Mouse (Mus musculus): ENCODE results near the gene Nme8.

Gene Nme8

DNA sequence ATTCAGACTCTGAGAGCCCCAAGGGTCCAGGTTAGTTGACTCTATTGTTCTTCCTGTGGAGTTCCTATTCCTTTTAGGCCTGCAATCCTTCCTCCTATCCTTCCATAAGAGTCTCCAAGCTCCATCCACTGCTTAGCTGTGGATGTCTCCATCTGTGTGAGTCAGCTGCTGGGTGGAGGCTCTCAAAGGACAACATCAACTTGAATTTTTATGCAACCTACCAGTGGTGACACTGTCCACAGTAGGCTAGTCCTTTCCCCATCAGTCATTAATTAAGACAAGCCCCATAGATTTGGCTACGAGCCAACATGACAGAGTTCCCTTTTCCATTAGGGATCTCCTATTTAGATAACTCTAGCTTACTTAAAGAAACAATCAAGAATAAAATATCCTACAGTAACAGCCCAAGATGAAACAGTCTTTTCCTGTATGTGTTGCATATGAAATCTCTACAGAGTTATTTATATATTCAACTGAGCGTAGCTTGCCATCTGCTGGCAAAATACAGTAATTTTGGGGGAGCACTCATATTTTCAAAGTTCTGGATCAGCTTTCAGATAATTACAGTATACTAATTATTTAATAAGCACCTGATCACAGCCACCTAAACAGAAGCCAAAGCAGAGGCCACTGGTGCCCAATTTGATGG lies 57.3 kb downstream of the Nme8 start:
- DNase-seq = no peak

DNA sequence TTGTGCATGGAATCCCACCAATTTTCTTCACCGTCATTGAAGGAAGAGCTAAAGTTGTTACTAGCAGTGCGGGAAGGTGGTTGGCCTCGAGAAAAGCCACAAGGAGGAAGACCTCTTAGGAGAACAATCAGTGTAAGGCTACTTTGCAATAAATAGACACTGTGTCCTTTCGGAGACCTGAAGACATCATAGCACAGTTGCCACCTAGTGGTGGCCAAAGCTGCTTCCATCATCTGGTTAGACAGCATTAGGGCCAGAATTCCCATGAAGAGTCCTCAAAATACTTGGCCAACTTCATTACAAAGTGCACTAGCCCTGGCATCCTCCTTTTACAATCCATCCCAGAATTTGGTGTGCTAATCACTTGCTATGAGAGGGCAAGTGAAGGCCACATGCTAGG lies 61.5 kb downstream of the Nme8 start:
- no peak for DNase-seq

DNA sequence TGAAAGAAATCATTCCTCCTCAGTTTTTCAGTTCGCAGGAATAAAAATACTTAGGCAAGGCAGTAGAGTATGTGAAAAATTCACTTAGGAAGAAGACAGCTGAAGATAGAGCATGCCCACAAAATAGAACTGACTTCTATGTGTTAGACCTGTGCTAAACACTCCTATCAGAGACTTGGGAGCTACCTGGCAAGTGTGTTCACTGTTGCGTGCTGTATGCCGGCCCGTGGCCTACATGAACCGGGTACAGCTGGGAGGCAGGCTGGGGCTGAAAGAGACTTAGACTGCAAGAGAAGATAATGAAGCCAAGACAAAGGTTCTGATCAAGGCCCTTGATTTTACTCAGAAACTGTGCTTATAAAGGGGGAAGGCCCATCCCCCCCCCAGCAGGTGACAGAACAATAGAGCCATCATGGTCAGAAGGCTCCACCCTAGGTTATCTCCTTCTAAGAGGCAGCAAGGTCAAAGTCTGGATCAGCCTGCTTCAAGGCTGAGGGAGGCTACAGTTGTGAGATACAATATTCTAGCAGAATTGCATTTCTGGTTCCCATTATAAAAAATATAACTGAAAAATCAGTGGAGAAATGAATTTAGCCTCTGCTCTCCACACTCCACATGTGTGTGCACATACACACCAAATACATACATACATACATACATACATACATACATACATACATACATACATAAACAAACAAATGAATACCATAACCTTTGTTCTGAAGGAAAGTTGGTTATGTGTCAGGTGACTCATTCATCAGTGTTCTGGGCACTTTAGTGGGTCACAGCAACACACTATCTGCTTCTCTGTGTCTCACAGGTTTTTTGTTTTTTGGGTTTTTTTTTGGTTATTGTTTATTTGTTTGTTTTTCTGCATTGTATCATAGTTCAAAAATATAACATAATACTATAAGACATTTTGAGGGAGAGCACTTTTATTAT lies 66.6 kb downstream of the Nme8 start:
- no peak for DNase-seq

DNA sequence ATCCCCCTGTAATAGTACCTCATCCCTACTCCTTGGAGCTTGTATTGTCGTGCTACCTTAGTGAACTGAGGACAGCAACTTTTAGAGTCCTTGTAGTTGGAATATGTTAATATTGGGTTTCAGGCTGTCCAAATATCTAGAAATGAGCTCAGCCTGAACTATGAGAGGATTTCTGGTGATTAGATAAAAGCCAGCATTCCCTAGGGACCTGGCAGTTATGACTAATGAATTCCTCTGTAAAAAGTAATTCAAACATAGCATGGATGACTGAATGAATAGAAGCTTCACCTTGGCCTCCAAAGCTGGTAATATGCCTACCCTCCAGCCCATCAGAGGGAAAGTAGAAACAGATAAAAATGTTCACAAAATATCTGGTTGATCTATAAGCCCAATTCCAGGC lies 71.1 kb downstream of the Nme8 start:
- no peak for DNase-seq

DNA sequence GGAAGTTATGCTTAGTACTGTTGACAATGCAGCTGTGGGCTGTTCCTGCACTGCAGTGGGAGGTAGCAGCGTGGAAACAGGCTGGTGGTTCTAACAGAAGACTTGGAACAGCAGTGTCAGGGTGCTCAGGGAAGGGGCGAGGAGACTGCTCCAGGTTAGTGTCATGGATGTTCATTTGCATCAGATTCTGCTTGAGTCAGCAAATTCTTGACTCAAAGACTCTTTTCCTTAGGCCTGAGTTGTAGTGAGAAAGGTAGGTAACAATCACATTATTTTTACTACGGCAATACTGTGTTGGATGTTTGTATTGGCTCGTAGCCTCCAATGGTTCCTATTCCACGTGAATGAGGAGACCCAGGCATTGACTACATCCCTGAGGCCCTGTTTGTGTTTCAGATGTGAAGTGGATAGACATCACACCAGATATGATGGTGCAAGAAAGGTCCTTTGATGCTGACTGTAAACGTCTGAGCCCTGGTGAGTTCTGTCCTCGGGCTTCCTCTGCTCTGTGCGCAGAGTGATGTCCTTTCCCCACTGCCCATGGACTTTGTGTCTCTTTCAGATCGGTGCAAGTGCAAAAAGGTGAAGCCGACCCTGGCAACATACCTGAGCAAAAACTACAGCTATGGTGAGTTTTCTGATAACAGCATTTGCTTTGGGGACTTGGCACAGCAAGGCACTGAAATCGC lies 72.8 kb downstream of the Nme8 start:
- no peak for DNase-seq

DNA sequence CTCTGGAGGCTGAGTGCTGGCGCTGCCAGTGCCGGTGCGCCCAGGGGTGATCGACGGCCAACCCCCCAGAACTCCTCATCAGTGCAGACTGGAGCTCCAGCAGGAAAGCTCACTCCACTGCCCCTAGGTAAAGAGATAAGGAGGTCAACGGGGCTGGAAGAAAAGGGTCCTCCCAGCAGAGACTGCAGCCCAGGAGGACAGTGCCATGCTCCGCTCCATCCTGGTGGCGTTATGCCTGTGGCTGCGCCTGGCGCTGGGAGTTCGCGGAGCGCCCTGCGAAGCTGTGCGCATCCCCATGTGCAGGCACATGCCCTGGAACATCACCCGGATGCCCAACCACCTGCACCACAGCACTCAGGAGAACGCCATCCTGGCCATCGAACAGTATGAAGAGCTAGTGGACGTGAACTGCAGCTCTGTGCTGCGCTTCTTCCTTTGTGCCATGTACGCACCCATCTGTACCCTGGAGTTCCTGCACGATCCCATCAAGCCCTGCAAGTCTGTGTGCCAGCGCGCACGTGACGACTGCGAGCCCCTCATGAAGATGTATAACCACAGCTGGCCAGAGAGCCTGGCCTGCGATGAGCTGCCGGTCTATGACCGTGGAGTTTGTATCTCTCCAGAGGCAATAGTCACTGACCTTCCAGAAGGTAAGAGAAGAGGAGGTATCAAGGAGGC lies 74.2 kb downstream of the Nme8 start:
- no peak for DNase-seq

DNA sequence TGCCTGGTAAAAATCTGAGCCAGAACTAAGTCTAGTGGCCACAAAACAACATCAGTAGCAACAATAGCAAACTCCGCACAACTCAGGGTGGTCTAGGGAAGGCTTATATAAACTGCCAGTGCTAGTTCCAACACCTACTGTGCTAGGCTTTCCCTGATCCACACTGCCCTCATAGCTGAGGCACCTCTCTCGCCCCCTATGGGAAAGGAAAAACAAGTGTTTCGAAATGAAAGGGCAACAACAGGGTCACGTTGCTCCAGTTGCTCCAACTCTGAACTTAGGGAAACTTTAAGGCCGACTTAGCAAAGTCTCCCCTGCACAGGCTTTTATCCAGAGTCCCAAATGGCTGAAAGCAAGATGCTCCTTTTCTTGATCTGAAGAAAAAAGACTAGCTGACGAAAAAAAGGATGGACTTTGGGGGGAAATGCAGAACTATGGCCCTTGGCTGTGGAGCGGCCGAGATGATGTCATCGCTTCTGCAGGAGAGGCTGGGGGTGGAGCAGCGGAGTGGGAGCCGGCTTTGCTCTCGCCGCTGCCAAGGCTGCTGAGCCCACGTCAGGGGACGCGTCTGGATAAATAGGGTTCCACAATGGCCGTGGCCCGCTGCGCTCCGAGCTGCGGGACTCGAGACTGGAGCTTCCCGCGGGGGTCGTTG lies 74.9 kb downstream of the Nme8 start, which contains the start of gene Sfrp4:
Gene Sfrp4, plus strand, starts transcription at position 532 of the 655 bp plus-strand sequence.
- no peak for DNase-seq

DNA sequence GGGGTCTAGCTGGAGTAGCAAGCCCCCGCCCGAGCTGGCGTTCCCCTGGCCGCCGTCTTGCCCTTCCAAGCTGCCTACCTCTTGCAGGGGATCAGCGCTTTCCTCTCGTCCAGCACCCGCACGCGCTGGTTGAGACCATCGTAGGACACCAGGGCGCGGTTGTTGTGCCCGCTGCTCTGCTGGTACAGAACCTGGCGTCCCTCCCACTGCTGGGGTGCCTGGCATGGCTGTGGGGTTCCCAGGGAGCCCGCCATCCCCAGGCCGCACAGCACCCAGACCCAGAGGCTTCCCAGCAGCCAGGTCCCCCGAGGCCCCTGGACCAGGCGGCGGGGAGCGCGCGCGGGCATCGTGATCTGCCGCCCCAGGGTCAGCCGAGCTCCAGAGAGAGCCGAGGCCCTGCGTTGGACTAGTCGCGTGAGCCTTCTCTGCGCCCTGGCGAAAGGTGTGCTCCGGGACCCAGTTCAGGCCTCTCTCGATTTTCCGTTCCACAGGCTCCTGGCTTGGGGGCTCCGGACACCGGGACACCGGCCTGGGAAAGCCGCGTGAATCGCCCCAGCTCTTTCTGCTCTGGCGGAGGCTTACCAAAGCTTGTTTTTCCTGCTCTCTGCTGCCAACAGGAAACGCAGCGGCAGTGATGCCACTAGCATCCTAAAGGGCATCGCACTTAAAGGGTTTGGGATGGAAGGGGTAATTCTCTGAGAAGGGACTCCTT lies 78.2 kb downstream of the Nme8 start, which contains the start of gene Epdr1:
Gene Epdr1, minus strand, starts transcription at position 712 of the 712 bp plus-strand sequence.
- DNase-seq = peak; percentile 9 to 15

DNA sequence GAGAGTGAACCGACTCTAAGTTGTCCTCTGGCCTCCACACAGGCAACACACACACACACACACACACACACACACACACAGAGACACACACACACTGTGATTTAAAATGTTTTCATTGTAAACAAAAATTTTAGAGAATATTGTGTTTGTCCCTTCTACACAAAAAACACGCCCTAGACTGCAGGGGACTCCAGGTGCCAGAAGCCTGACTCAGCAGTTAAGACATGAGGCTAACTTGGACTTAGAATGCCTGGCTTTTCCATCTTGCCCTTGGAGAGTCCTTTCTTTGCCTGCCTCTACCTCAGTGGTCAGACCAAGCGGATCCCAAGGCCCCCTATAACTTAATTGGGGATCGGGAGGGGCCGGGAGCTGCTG lies 78.8 kb downstream of the Nme8 start:
- DNase-seq = no peak

DNA sequence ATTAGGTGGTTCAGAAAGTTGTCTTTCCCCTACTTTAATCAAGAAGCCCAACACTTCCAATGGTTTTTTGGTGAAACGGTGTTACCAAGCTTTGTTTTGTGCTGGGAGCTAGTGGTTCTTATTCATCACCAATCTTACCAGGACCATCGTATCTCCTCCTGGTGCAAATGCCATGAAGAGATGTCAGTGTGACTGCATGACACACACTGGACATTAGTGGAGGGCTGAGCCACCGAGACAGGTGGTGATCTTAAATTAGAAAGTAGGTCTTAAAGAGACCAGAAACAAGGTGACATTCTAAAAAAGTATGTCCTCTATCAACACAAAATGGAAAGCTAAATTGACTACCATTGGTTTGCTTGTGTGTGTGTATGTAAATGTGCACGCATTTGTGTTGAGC lies 79.5 kb downstream of the Nme8 start:
- DNase-seq = no peak

DNA sequence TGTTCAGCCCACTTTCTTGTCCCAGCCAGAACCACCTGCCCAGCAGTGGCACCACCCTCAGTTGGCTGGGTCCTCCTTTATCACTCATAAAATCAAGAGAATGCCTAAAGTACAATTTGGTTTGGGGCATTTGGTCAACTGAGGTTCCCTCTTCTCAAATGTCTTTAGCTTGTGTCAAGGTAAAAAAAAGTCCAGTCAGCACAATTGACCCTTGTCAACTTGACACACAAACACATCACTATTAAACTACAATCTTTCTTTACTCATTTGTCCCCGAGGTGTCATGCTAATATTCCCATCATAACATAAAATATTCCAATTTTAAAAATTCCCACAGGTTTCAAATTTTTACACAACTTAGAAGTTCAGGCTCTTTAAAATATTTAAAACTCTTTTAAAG lies 83.3 kb downstream of the Nme8 start:
- DNase-seq = no peak

DNA sequence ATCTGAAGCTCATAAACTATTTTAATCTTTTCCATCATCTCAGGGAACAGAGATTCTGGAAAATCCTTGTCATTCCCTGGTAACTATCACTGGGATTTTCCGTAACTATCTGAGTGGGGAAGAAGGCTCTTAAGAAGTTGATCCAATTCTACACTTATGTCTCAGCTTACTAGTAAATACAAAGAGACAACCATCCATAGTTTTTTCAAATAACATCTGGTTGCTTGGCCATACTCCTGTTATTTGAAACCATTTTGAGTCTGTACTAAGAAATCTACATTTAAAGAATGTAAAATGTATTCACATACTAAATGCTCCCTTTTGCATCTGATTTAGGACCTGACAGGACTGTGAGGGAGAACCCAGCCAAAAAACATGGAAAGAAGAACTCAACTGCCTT lies 84.2 kb downstream of the Nme8 start:
- DNase-seq = no peak

DNA sequence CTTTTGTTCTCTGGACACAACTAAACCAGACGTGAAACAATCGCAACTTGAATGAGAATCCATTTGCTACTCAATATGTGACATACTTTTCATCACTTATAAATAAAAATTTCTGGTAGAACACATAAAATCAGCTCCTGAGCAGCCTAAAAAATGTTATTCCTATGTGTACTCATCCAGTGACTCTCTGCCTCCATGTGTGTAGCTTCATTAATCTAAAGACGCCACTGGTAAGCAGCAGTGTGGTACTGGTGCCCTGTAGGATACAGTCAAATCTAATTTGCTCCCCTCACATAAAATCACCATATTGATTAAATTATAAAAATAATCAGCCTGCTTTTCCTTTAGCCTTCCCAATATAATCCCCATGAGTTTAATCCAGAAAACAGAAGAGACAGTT lies 84.6 kb downstream of the Nme8 start:
- no peak for DNase-seq

DNA sequence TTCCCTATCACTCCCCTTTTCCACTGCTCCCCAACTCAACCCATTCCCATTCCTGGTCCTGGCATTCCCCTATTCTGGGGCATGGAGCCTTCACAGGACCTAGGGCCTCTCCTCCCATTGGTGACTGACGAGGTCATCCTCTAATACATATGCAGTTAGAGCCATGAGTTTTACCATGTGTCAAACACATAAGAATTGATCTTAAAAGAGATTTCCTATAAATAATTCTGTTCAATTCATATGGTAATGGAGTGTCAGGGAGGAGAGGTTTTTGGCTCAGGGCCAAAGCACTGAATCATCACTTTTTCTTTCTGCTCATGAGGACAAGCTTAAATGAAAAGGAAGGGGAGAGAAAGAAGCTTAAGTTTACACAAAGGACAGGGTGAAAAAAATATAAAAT lies 85.2 kb downstream of the Nme8 start:
- DNase-seq = no peak

DNA sequence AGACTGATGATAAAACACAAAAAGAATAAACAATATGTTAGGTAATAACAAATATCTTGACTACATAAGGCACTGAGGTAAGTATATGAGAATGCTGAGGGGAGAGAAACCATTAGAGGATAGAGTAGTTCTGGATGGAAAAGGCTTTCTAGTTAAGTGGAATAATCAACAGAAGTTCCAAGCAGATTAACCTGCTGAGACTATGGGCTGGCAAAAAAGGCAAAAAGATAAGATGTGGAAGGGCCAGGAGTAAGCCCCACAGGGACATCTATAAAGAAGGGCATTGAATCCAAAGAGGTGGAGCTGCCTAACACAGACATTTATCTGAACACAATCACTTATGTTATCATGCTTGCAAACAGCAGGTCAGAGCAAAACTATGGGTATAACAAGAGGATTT lies 89.5 kb downstream of the Nme8 start:
- no peak for DNase-seq

DNA sequence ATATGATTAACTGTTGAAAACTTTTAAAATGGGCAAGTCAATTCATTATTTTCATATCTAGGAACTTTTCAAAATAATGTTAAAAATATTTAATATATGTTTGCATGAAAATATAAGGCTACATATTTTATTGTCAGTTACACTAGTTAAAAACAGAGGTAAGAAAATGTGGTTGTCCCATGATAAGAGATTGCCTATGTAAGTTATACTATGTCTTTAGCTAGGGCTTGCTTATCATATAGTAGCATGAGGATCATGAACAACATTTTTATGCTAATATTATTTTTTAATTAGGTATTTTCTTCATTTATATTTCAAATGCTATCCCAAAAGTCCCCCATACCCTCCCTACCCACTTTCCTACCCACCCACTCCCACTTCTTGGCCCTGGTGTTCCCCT lies 92.7 kb downstream of the Nme8 start:
- DNase-seq = no peak

DNA sequence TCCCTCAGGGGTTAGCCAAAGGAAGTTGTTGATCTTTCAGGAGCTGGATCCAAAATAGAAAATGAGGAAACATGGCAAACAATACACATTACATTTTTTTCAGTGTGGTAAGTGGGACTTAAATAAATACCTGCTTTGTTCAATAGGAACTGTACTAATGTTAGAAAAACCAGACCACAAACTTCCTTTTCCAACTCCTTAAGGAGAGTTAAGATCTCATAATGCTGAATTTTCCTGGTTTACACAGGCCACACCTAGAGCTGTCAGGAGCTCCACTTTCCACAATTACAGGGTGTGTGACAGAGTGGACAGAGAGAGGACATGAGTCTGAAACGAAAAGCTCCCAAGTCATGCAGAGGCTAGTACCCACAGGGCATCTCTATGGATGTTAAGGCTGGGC lies 93.9 kb downstream of the Nme8 start:
- no peak for DNase-seq

DNA sequence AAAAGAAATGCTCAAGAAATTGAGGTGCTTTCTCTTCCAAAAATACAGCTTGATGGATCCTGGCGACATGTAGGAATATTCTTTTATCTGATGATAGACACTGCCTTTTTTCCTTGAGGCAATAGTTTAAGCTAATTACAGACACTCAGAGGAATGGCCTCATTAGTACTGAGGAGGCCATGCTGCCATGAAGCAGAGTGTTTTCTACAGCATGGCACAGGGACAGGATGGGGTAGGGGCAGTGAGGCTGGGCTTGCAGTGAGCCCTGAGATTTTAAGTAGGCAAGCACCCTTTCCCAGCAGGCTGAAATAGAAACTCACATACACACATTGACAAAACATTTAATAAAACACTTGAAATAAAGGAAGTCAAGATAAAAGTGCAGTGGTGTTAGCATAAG lies 95.1 kb downstream of the Nme8 start:
- no peak for DNase-seq

DNA sequence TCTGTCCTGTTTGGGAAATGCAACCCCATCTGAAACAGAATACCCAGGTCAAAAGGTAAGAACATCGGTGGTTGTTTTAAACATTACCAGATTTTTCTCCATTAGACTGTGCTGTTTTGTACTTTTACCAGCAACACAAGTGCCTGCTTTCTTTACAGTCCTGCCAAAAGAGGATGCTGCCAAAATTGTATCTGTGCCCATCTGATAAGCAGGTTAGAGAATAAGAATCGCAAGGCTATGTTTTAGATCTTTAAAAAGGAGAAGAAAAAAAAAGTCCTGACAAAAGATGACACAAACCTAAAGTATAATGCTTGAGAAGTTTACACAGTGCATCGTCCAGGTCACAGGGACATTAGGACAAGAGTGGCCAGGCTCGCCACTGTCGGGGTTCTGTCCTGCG lies 98.4 kb downstream of the Nme8 start:
- DNase-seq = no peak

DNA sequence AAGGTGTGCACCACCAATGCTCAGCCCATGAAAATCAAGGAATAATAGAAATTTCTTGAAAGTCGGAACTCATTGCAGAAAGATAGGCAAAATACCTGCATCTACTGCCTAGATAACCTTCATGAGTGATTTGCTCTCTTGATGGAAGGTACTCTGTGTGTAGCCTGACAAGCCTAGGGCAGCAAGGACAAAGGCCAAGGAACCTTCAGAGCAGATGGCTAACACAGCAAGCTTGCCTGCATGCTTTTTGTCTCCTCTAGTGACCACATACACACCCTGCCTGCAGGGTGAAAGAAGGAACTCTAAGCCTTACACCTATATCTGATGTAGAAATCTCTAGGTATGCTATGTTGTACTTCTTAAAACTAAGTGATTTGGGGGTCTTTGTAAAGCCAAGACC lies 102.5 kb downstream of the Nme8 start:
- DNase-seq = no peak
